Mouse (Mus musculus) olfactory bulb, adult 2 months (tissue): Measurements from ENCODE around the gene Irak3. TPM values are rescaled to one million over a fixed set of nuclear protein-coding genes. Genes with fewer than 3 reads are reported as not detected.

Experiments used
- H3K27ac ChIP-seq: fragments of 200-500 bp; 2 replicates; pipeline ENCODE4 v1.5.1; 2012; ENCODE audit warnings: low read depth, low read length; ENCODE audit not compliant: insufficient read depth
- H3K4me1 ChIP-seq: fragments of 200-500 bp; 2 replicates; pipeline ENCODE4 v1.6.1; 2012; ENCODE audit warnings: low read length; ENCODE audit not compliant: control insufficient read depth, insufficient read depth
- H3K4me3 ChIP-seq: fragments of 200-500 bp; 2 replicates; pipeline ENCODE4 v1.5.1; 2012; ENCODE audit warnings: mild to moderate bottlenecking, low read depth, low read length, moderate library complexity; ENCODE audit not compliant: insufficient read depth
- CTCF ChIP-seq: fragments of 200-500 bp; IDR thresholded peaks from 2 replicates; pipeline ENCODE4 v1.5.1; 2012; ENCODE audit warnings: low read depth, mild to moderate bottlenecking, low read length, moderate library complexity; ENCODE audit not compliant: insufficient read depth
- POLR2A ChIP-seq: fragments of 200-500 bp; IDR thresholded peaks from 2 replicates; pipeline ENCODE4 v1.6.1; 2012; ENCODE audit warnings: mild to moderate bottlenecking, low read depth, low read length, moderate library complexity; ENCODE audit not compliant: insufficient read depth
- WGBS: fragments of 180-500 bp; shearing (Covaris S2); methylation state at CpG from one replicate; pipeline ENCODE4 v1.1.7; 2018; 5-methylcytosine and 5-hydroxymethylcytosine counted together
- polyA plus RNA-seq: library from polyadenylated mRNA; stranded (reverse); fragments of >200 nt; gene quantifications from 2 replicates; pipeline ENCODE4 v1.2.4, GENCODE M21; 2012; ENCODE audit warnings: low replicate concordance; ENCODE audit not compliant: missing spikeins, insufficient read depth, insufficient read length

Irak3 gene
- polyA plus RNA-seq, 1 experiment: not detected

- no peak for TF ChIP-seq POLR2A
- TF ChIP-seq CTCF: no peak
- Histone ChIP-seq H3K4me1 (no peaks in the 10 kb centered on the region), H3K27ac (no peak overlapping the region), H3K4me3 (no peak overlapping the region)
- WGBS: 90% methylated on average over 12 of the region's 12 CpGs
Observed at GRCm38 (mm10) chr10:120092548-120092947, 109.4 kb downstream of the Irak3 start.

Other genes starting within 250 kb of the Irak3 start
- not detected in 2 replicates for gene Helb, start 89.1 kb downstream of the Irak3 start, polyA plus RNA-seq
- gene Tmbim4, start 540 bp downstream of the Irak3 start, polyA plus RNA-seq: not detected in 2 replicates
- not detected in 2 replicates for gene Llph, start 24.9 kb upstream of the Irak3 start, polyA plus RNA-seq